Mouse (Mus musculus): ENCODE data around the gene Olfr479.
"Not testable (repeated sequence)": the region's sequence is repeated elsewhere in the genome, so short reads cannot be mapped to it uniquely, and the experiment has no call there.

Gene Olfr479

GRCm38 (mm10) chr7:108050393-108050792, at the start of gene Olfr479:
Olfr479 (plus strand) TSS chr7:108050693.
- DNase-seq (ENCODE audit: low spot score in 2 of 2) = no peak

DNA sequence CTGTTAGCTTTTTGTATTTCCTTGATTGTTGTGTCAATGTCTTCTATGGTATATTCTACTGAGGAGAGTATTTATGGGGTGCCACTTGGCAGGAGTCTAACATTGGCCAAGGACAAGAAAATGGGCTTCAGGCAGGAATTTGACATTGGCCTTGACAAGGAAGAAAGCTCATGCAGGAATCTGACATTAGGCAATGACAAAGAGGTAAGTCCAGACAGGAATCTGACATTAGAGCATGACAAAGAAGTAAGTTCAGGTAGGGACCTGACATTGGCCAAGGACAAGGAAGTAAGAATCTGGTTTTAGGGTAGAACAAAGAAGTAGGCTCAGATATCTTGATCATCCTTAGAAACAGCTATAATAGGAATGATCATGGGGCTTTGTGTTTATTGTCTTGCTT, 36.2 kb upstream of the Olfr479 start:
- not testable (repeated sequence) for DNase-seq (ENCODE audit: low spot score in 2 of 2)

DNA sequence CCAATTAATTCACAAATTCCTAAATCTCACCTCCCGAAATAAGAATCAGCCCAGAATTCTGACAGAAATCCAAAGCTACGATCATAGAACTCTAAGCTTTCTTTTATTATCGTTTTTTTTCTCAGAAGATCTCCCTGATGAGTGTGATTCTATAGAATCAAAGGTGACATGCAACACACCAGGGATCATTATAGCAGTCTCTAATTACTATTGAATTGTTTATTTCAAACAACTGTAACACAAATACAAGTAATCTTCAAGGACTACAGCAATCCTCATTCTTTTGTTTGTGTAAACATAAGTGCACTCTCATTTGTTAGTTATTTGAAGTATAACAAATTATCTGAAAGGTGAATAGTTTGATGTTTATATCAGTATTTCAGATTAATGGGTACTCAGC, 16.6 kb upstream of the Olfr479 start, which contains the start of gene Olfr478:
TSS of gene Olfr478 (minus strand) at position 101 of the 400 bp plus-strand sequence.
- DNase-seq (ENCODE audit: low spot score in 2 of 2) = no peak

DNA sequence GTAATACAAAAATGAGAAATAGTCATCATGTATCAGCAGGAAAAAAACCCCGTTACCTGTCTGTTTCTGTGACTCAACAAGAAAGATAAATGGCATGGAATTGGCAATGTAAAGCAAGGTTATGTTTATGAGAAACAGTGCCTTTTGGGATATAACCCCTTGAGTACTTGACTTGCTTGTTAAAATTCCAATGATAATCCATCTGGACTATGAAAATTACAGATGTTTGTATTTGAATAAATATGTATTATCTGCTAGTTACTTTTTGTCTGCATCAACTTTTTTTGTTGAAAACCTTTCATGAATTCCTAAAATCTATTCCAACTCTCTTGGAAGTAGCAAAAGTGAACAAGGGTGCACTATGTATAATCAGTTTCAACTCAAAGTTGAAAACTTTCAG, 16.8 kb downstream of the Olfr479 start, which contains the start of gene Olfr480:
TSS of gene Olfr480 (minus strand) at position 101 of the 400 bp plus-strand sequence.
- DNase-seq (ENCODE audit: low spot score in 2 of 2) = no peak

GRCm38 (mm10) chr7:108079555-108079954, 29.1 kb downstream of the Olfr479 start, which contains the start of gene Olfr481:
Olfr481 (plus strand) TSS chr7:108079855.
- no peak for DNase-seq (ENCODE audit: low spot score in 2 of 2)

- DNase-seq (ENCODE audit: low spot score in 2 of 2) = no peak
Measured at GRCm38 (mm10) chr7:108097486-108097885, 47.0 kb downstream of the Olfr479 start, which contains the start of gene Olfr482. Olfr482 (minus strand) TSS chr7:108097586.

- DNase-seq (ENCODE audit: low spot score in 2 of 2) = no peak
Measured at GRCm38 (mm10) chr7:108100549-108100948, 50.1 kb downstream of the Olfr479 start, which contains the start of gene Olfr483. Olfr483 (plus strand) TSS chr7:108100849.
